ENCODE assay signal across 17 mouse cellular contexts in the genomic region with DNA sequence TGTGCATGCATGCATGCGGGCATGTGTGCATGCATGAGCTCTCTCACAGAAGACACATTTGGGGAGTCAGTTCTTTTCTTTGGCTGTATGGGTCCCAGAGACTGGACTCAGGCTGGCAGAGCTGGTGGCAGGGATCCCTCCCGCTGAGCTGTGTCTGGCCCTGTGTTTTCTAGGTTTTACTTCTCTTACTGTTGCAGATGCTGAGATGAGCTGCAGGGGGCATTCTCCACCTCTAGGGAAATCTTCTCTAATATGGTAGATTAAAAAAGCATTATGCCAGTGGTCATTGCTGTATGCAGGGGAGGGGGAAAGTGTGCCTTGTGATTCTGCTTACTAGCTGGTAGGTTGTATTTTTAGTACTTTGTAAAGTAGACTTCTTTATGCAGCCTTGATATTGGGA. TPM values are rescaled to one million over a fixed set of nuclear protein-coding genes. Genes with fewer than 3 reads are reported as not detected.
DNase-seq lines count a peak whose midpoint lies in the region; ATAC-seq and TF ChIP-seq lines count a peak whose summit lies in the region.
"Had no signal": no experiment of that assay in that cellular context is flagged by ENCODE, and none has a peak within 500 bp of the region (broad histone marks: within the 10 kb centered on the region; RNA-seq: fewer than 3 reads in every experiment).

No protein-coding gene starts in this region.

- H3K9ac ChIP-seq in heart, postnatal 0 days (replicated peaks; ENCODE audit: low read depth, low read length), result no peak overlapping the region
- no peak overlapping the region for H3K9ac ChIP-seq in lung, embryonic 14.5 days
- H3K9ac ChIP-seq: stomach, embryonic 15.5 days had no signal

- DNase-seq in heart, postnatal 0 days (ENCODE audit: low spot score), result no peak
- no peak for DNase-seq in heart, postnatal 14 days
- no peak for DNase-seq in lung, embryonic 14.5 days
- no peak for DNase-seq in lung, postnatal 4 days
- peak; percentile 31 for DNase-seq in NIH3T3 (ENCODE audit: low read depth)
- DNase-seq in cerebellum, adult 8-10 months, result no peak
- no peak for DNase-seq in urinary bladder, postnatal 10 days (ENCODE audit: low spot score)
- DNase-seq: cerebellum, adult 2 months; embryo, embryonic 11 days; gastrocnemius, postnatal 25 days; kidney, adult 11 months; layer of hippocampus, postnatal 36 days; retina, postnatal 1 day; thymus, postnatal 14 days had no signal

- WGBS in heart, postnatal 0 days, result 73% methylated on average over 2 of the region's 2 CpGs
- WGBS in lung, embryonic 14.5 days, result 85% methylated on average over 2 of the region's 2 CpGs

- H3K36me3 ChIP-seq in heart, postnatal 0 days (replicated peaks; ENCODE audit: control insufficient read depth, insufficient read depth, low read length), result peaks cover 54% of the 10 kb centered on the region
- peaks cover 75% of the 10 kb centered on the region for H3K36me3 ChIP-seq in lung, embryonic 14.5 days (ENCODE audit: insufficient read depth)

- ATAC-seq in heart, postnatal 0 days (ENCODE audit: insufficient read depth, low read depth), result no peak
- no peak for ATAC-seq in lung, embryonic 14.5 days (ENCODE audit: insufficient read depth)
- peak; percentile 47 for ATAC-seq in megakaryocyte, adult 5-6 weeks (ENCODE audit: poor library complexity, severe bottlenecking)
- ATAC-seq: forebrain, embryonic 16.5 days had no signal

- TF ChIP-seq CTCF in heart, postnatal 0 days (IDR thresholded peaks at IDR 0.05; ENCODE audit: low read depth), result peak; percentile 26
- TF ChIP-seq CTCF in lung, embryonic 14.5 days (IDR thresholded peaks at IDR 0.05; ENCODE audit: low read depth), result 0 out of 2 replicates have a peak, but pooled peaks have one; percentile 25

- H3K27me3 ChIP-seq in heart, postnatal 0 days (ENCODE audit: control insufficient read depth, insufficient read depth, low read length), result no peaks in the 10 kb centered on the region
- H3K27me3 ChIP-seq in lung, embryonic 14.5 days (ENCODE audit: insufficient read depth, low read length), result no peaks in the 10 kb centered on the region
- H3K27me3 ChIP-seq: stomach, embryonic 15.5 days had no signal

- intact Hi-C loops in heart, postnatal 14 days (cut with DNase I), result loop anchor here (10.0 kb wide), 1 partner anchor 529 kb away; no protein-coding TSS in a partner anchor

- H3K4me1 ChIP-seq in heart, postnatal 0 days (ENCODE audit: control insufficient read depth, insufficient read depth), result no peaks in the 10 kb centered on the region
- no peaks in the 10 kb centered on the region for H3K4me1 ChIP-seq in lung, embryonic 14.5 days (ENCODE audit: insufficient read depth)
- H3K4me1 ChIP-seq: stomach, embryonic 15.5 days had no signal

- no peak for TF ChIP-seq EP300 in heart, postnatal 0 days (IDR thresholded peaks at IDR 0.05; ENCODE audit: low read depth)

- H3K4me2 ChIP-seq in heart, postnatal 0 days (ENCODE audit: low read depth, low read length), result no peak overlapping the region
- no peak overlapping the region for H3K4me2 ChIP-seq in lung, embryonic 14.5 days
- H3K4me2 ChIP-seq: stomach, embryonic 15.5 days had no signal

- H3K27ac ChIP-seq in heart, postnatal 0 days (ENCODE audit: low read depth), result no peak overlapping the region
- H3K27ac ChIP-seq in lung, embryonic 14.5 days (ENCODE audit: low read depth), result no peak overlapping the region
- H3K27ac ChIP-seq: stomach, embryonic 15.5 days had no signal

- H3K9me3 ChIP-seq in heart, postnatal 0 days (replicated peaks; ENCODE audit: control insufficient read depth, low read length), result 0 out of 2 replicates have a peak, but pooled peaks cover 3% of the 10 kb centered on the region
- H3K9me3 ChIP-seq in lung, embryonic 14.5 days (ENCODE audit: low read depth, low read length), result no peaks in the 10 kb centered on the region
- H3K9me3 ChIP-seq: stomach, embryonic 15.5 days had no signal

- H3K4me3 ChIP-seq in heart, postnatal 0 days (ENCODE audit: low read depth, low read length), result no peak overlapping the region
- no peak overlapping the region for H3K4me3 ChIP-seq in lung, embryonic 14.5 days (ENCODE audit: low read depth, low read length)
- H3K4me3 ChIP-seq: stomach, embryonic 15.5 days had no signal

RNA-seq across cellular contexts. Expression of gene Ints7, which starts 10.3 kb away (rescaled TPM):
- 33.2 and 33.8 TPM in 2 replicates for total RNA-seq in heart, postnatal 0 days (2014; rRNA removed; ENCODE audit: low replicate concordance)
- polyA plus RNA-seq in heart, postnatal 0 days (2015; fragmentation: Nextera tagmentation; extraction: Ambion mirVana), result 14.1 and 15.1 TPM in 2 replicates
- 10 to 100 TPM; 17.9 to 19.8 TPM for total RNA-seq in heart, postnatal 14 days (2021)
- 65.3 and 69.4 TPM in 2 replicates for polyA plus RNA-seq in lung, embryonic 14.5 days (2014; fragmentation: Nextera tagmentation; extraction: Ambion mirVana)
- 18.1 and 18.2 TPM in 2 replicates for total RNA-seq in megakaryocyte, adult 5-6 weeks (2015)
- total RNA-seq in megakaryocyte, adult 5-6 weeks (2017), result 33.7 and 37.1 TPM in 2 replicates

RNA-seq across cellular contexts. Expression of gene Dtl, which starts 10.4 kb away (rescaled TPM):
- 4.1 and 7.6 TPM in 2 replicates for total RNA-seq in heart, postnatal 0 days (2014; rRNA removed; ENCODE audit: low replicate concordance)
- polyA plus RNA-seq in heart, postnatal 0 days (2015; fragmentation: Nextera tagmentation; extraction: Ambion mirVana), result 5.9 and 6.2 TPM in 2 replicates
- total RNA-seq in heart, postnatal 14 days (2021), result 1 to 10 TPM in 1 of 2 experiments, under 1 TPM in 1; 0.98 to 2.1 TPM
- 75.6 and 75.8 TPM in 2 replicates for polyA plus RNA-seq in lung, embryonic 14.5 days (2014; fragmentation: Nextera tagmentation; extraction: Ambion mirVana)
- total RNA-seq in megakaryocyte, adult 5-6 weeks (2015), result 34.7 and 36.7 TPM in 2 replicates
- total RNA-seq in megakaryocyte, adult 5-6 weeks (2017), result 24.2 and 30.4 TPM in 2 replicates
